Mouse (Mus musculus) adrenal gland, adult (tissue): Measurements from ENCODE around the gene Fuz.

Experiments used
- DNase-seq, 2 experiments: peaks; one replicate each; pipeline ENCODE4 v3.0.0; 2022 to 2023; ENCODE audit warnings: low spot score in 1 of 2; ENCODE audit not compliant: inconsistent age in 2 of 2

Fuz gene

GRCm38 (mm10) chr7:44888256-44889105 lies 7.4 kb upstream of the Fuz start:
- DNase-seq: peak in 1 of 2 experiments; percentile 80

- DNase-seq: no peak
Observed at GRCm38 (mm10) chr7:44890180-44890579, 5.7 kb upstream of the Fuz start.

- peak in 1 of 2 experiments; percentile 62 for DNase-seq
Observed at GRCm38 (mm10) chr7:44890737-44891136, 5.1 kb upstream of the Fuz start.

GRCm38 (mm10) chr7:44891611-44892010 lies 4.3 kb upstream of the Fuz start:
- no peak for DNase-seq

DNA sequence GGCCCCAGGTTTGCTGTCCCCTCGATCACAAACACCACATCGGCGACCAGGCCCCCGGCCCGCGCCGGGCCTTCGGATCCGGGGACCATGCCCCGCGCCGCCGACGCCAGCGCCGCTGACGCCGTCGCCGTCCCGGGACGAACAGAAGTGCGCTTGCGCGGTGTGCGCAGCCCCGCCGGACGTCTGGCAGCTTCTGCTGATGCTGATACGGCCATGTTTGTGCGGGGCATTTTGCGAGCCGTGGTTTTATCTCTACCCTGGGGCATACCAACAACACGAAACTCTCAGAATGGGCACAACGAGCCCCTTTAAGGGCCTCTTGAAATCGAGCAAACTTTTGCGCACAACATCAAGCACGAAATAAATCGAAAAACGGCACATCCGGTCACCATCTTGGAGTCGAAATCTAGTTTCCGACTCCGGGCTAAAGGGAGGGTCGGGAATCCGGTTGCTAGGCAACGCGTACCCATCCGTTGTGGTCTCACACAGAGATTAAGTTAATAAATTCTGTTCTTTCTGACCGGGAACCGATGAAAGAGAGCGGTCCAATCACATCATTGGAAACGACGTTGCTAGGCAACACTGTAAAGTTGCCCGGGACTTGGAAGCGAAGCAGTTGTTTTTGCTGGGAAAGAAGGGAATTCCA lies 3.5 kb upstream of the Fuz start, which contains the start of gene Med25:
Gene Med25, minus strand, starts transcription at position 437 of the 646 bp plus-strand sequence.
- peak; percentile 94 to 99 for DNase-seq

DNA sequence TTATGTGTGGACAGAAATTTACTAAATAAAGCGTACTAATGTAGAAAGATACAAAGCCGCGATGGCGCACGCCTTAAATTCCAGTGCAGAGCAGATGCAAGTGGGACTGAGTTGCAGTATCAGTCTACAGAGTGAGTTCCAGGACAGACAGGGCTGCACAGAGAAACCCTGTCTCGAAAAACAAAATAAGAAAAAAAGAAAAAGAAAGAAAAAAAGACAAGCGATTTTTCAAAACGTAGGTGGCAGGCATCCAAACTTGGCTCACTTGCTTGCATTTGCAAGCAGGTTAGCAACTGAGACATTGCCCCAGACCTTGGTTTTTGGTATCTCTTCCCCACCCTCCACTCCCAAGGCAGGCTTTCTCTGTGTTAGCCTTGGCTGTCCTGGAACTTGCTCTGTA lies 2.7 kb upstream of the Fuz start:
- peak in 1 of 2 experiments; percentile 66 for DNase-seq

DNA sequence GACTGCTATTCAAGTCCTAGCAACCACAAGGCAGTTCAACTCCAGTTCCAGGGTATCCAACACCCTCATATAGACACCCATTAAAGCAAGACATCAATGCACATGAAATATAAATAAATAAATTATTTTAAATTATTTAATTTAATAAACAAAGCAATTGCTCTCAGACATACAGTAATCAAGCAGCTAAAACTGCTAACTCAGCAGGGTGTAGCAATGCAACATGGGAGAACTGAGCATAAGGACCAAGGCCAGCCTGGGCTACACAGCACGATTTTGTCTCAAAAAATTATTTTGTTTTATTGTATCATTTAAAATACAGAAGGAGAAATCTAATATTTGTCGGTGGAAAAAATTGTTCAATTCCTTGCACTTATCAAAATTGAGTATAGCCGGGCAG lies 1.7 kb upstream of the Fuz start:
- DNase-seq: no peak

DNA sequence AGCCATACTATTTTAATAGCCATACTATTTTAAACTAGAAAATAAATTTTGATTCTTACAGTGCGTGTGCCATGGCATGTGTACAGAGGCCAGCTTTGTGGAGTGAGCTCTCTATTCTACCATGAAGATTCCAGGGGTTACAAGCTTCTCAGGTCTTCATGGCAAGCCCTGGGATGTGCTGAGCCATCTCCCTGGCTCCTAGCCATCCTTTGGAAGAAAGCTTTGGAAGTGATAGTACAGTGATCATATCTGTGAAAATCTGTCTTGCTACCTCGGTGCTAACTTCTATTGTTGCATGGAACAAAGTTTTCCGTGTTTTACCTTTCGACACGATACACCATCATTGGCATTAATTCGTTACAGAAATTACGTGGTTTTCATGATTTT lies 680 bp upstream of the Fuz start:
- no peak for DNase-seq

- no peak for DNase-seq
Observed at GRCm38 (mm10) chr7:44896499-44896898, 620 bp downstream of the Fuz start.

- DNase-seq: peak; percentile 73 to 86
Observed at GRCm38 (mm10) chr7:44898607-44899006, 2.7 kb downstream of the Fuz start.

DNA sequence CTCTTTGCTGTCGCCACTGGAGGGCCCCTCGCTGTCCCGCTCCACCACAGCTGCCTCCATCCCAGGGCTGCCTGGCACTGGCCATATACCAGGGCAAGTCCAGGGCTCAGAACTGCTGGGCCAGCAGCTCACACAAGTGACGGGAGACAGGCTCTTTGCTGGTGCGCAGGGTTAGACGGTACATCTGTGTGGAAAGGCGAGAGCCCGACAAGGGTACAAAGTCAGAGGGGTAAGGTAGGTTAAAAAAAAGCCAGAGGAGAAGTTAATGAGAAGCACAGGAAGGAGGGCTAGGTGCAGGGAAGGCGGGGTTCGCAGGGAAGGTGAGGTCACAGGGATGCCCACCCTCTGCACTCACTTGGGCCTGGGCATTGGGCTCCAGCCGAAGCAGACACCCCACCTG lies 4.8 kb downstream of the Fuz start:
- DNase-seq: no peak

GRCm38 (mm10) chr7:44901230-44901722 lies 5.4 kb downstream of the Fuz start:
- DNase-seq: peak; percentile 48 to 75

- DNase-seq: peak in 1 of 2 experiments; percentile 14
Observed at GRCm38 (mm10) chr7:44905430-44905829, 9.6 kb downstream of the Fuz start.

DNA sequence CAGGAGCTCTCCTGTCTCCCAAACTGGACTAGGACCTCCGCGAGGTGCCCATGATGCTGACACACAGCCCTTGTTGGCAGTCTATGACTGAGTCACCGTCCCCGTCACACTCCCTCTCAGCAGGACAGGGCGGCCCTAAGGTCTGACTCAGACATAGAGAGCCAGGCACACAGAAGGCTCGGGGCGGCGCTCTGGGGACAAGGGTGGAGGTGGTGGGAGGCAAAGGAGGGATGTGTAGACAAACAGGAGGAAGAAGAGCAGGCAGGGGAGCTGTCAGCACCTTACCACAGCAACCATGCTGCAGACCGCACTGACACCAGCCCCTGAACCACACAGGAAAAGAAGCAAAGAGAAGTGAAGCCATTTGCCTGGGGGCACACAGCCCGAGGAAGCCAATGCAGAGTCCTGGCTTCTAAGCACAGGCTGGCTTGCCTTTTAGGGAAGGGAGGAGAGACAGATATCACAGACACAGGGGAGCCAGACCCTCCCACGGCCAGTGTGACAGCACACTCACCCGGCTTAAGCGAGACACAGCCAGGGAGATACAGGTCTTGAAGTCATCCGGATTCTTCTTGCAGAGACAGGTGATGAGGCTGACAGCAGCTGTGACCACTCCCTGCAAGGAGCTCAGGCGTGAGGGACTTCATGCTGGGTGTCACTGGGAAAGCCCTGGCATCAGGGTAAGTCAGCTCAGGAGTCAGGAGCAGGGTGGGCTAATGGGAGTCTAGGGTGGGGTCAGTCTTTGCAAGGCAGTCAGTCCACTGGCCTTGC lies 13.0 kb downstream of the Fuz start:
- peak; percentile 89 to 91 for DNase-seq

- no peak for DNase-seq
Observed at GRCm38 (mm10) chr7:44914396-44914795, 18.5 kb downstream of the Fuz start.

DNA sequence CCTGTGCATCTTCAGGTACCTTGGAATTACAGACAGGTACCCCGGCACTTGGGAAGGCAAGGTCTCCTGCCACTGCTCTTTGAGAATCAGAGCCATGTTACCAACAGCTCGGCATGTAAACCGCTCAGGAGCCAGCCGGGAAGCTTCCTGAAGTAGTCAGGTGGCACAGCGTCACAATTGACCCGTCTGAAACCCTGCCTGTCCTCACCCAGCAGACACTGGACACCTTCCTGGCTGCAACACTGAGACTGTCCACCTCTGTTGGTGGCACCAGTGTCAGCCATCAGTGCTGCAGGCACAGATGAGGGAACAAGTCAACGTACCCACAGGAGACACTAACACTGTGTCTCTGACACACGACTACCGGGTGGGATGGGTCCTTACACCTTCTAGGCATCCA lies 19.4 kb downstream of the Fuz start:
- DNase-seq: no peak

DNA sequence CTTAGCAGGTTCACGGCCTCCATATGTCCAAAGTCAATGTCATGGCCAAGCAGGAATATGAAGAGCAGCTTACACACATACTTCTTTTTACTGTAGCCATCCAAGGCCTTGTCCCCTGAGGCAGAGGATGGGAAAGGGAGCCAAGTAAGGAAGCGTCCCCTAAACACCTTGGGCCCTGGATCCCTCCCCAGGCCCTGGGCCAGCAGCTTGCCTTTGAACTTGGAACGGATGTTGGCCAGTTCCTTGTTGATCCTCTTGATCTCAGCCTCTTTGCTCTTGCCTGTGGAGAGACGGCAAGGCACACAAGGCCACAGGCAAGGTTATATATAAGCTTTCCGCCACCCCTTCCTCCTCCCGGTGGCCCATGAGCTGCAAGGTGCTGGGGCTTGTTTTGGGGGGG lies 20.3 kb downstream of the Fuz start:
- peak; percentile 29 to 57 for DNase-seq

DNA sequence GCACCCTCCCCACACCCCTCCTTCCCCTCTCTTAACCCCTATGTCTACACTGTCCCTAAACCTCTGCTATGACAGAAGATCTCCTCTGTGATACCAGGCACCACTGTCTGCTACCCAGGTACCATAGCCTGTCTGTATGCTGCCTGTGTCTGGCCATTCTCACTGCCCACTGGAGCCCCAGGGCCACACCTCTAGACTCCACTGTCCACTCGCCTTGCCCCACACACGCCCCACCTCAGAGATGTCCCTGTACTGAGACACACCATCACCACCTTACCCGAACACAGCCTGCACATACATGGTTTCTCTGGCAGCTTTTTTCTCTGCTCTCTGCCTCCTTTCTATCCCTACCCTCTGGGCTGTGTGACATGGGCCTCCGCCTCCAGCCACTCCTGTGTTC lies 21.0 kb downstream of the Fuz start:
- peak in 1 of 2 experiments; percentile 28 for DNase-seq

- no peak for DNase-seq
Observed at GRCm38 (mm10) chr7:44918219-44918618, 22.3 kb downstream of the Fuz start.

DNA sequence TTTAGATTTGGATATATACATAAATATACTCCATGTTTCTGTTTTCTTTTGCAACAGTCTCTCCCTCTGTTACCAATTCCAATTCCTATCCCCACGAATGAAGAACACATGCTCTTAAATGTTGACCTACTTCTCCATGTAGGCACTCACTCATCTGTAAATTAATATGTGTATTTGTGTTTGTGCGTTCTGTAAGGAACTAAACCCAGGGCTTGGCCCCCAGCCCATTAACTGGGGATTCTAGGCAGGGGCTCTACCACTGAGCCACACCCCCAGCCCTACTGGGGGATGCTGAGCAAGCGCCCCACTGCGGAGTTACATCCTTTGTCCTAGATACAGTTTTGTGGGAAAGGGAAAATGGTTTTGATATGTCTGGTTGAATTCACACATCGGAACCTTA lies 23.2 kb downstream of the Fuz start:
- DNase-seq: no peak

- no peak for DNase-seq
Observed at GRCm38 (mm10) chr7:44922530-44922929, 26.7 kb downstream of the Fuz start.
